Mouse (Mus musculus) CH12.LX (cell line): ENCODE results near the gene Dazap1. TPM values are rescaled to one million over a fixed set of nuclear protein-coding genes. Genes with fewer than 3 reads are reported as not detected.

Experiments
- DNase-seq: peaks from one replicate; pipeline ENCODE4 v3.0.0-alpha.2; 2013; ENCODE audit errors: extremely low read depth
- H3K27ac ChIP-seq: 2 replicates; pipeline ENCODE4 v1.5.1; 2012; ENCODE audit warnings: low read depth, mild to moderate bottlenecking, control low read depth, moderate library complexity; ENCODE audit not compliant: insufficient read depth
- H3K27me3 ChIP-seq: replicated peaks from 2 replicates; pipeline ENCODE3; 2012; ENCODE audit warnings: inconsistent platforms
- H3K36me3 ChIP-seq, 2 experiments: replicated peaks in 1 of 2; 2 replicates each; pipeline versions ENCODE3 to v1.6.1; 2012; ENCODE audit warnings: inconsistent platforms in 1 of 2, low read length in 1 of 2, mild to moderate bottlenecking in 1 of 2, mixed read lengths in 1 of 2, moderate library complexity in 1 of 2; ENCODE audit not compliant: control insufficient read depth in 1 of 2, insufficient read depth in 1 of 2
- H3K4me1 ChIP-seq, 2 experiments: 2 replicates each; pipeline ENCODE4 v1.6.1; 2012; ENCODE audit warnings: inconsistent platforms in 1 of 2, moderate library complexity in 1 of 2; ENCODE audit not compliant: insufficient read depth in 2 of 2, control insufficient read depth in 1 of 2
- H3K4me2 ChIP-seq: 2 replicates; pipeline ENCODE4 v1.6.1; 2012; ENCODE audit warnings: low read depth, mild to moderate bottlenecking, control low read depth; ENCODE audit not compliant: poor library complexity, insufficient read depth, severe bottlenecking
- H3K4me3 ChIP-seq, 3 experiments: fragments of 150-350 bp in 1 of 3; sonication (generic) in 1 of 3; replicated peaks in 1 of 3; 2 replicates each; pipeline versions ENCODE3 to v1.5.1; 2011 to 2012; ENCODE audit warnings: low read depth in 2 of 3, low read length in 2 of 3, mild to moderate bottlenecking in 2 of 3, moderate library complexity in 2 of 3, control low read depth in 1 of 3, improper control_type of control experiment in 1 of 3, inconsistent platforms in 1 of 3, mixed read lengths in 1 of 3; ENCODE audit not compliant: poor library complexity in 1 of 3
- H3K79me2 ChIP-seq: replicated peaks from 2 replicates; pipeline ENCODE4 v1.6.1; 2012; ENCODE audit warnings: mild to moderate bottlenecking, moderate library complexity; ENCODE audit not compliant: control insufficient read depth, poor library complexity, insufficient read depth, severe bottlenecking; ENCODE audit errors: extremely low read depth
- H3K9ac ChIP-seq: 2 replicates; pipeline ENCODE4 v1.6.1; 2012; ENCODE audit warnings: low read depth, mild to moderate bottlenecking, control low read depth, moderate library complexity; ENCODE audit not compliant: insufficient read depth
- H3K9me3 ChIP-seq: replicated peaks from 2 replicates; pipeline ENCODE3; 2012; ENCODE audit warnings: low read length, inconsistent platforms, mixed read lengths
- BHLHE40 ChIP-seq: IDR thresholded peaks from 2 replicates; pipeline ENCODE4 v1.6.1; 2011; ENCODE audit warnings: mild to moderate bottlenecking, low read depth, low read length, improper control_type of control experiment
- CTCF ChIP-seq, 2 experiments: IDR thresholded peaks in 1 of 2; conservative IDR thresholded peaks in 1 of 2; 2 replicates each; pipeline ENCODE4 v1.5.1; 2011 to 2012; ENCODE audit warnings: low read depth in 2 of 2, low read length in 2 of 2, improper control_type of control experiment in 1 of 2, inconsistent platforms in 1 of 2, mild to moderate bottlenecking in 1 of 2, moderate library complexity in 1 of 2
- E2F4 ChIP-seq: IDR thresholded peaks from 2 replicates; pipeline ENCODE4 v1.6.1; 2011; ENCODE audit warnings: low read depth, low read length, improper control_type of control experiment; ENCODE audit not compliant: insufficient replicate concordance
- ELF1 ChIP-seq: IDR thresholded peaks from 2 replicates; pipeline ENCODE4 v1.6.1; 2014; ENCODE audit warnings: low read depth, mild to moderate bottlenecking, inconsistent platforms, low read length, improper control_type of control experiment
- MAFK ChIP-seq: IDR thresholded peaks from 2 replicates; pipeline ENCODE4 v1.6.1; 2011; ENCODE audit warnings: low read length, improper control_type of control experiment; ENCODE audit not compliant: insufficient replicate concordance
- MYC ChIP-seq: IDR thresholded peaks from 2 replicates; pipeline ENCODE4 v1.6.1; 2011; ENCODE audit warnings: low read depth, mild to moderate bottlenecking, improper control_type of control experiment, low read length
- POLR2A ChIP-seq: IDR thresholded peaks from 2 replicates; pipeline ENCODE4 v1.6.1; 2011; ENCODE audit warnings: low read depth, mild to moderate bottlenecking, improper control_type of control experiment, low read length
- RCOR1 ChIP-seq: conservative IDR thresholded peaks from 2 replicates; pipeline ENCODE4 v1.6.1; 2012; ENCODE audit warnings: low read depth, mild to moderate bottlenecking, inconsistent platforms, low read length, improper control_type of control experiment
- TCF12 ChIP-seq: IDR thresholded peaks from 2 replicates; pipeline ENCODE4 v1.6.1; 2014; ENCODE audit warnings: low read depth, mild to moderate bottlenecking, inconsistent platforms, low read length, improper control_type of control experiment
- ZKSCAN1 ChIP-seq: IDR thresholded peaks from 2 replicates; pipeline ENCODE4 v1.6.1; 2012; ENCODE audit warnings: low read depth, inconsistent platforms, low read length, improper control_type of control experiment, borderline replicate concordance
- ZNF384 ChIP-seq: IDR thresholded peaks from 2 replicates; pipeline ENCODE4 v1.6.1; 2012; ENCODE audit warnings: low read depth, low read length, improper control_type of control experiment, inconsistent platforms
- dilution Hi-C: fragments of 300-500 bp; cut with MboI; formaldehyde crosslinking; loops from 2 replicates; pipeline ENCODE4 v1.14.3; 2020; ENCODE audit warnings: low sequenced_read_pairs; ENCODE audit not compliant: extremely low pct_unique_long_range_greater_than_20kb, extremely low pct_ligation_motif_present
- in situ Hi-C: fragments of 300-500 bp; cut with MboI; formaldehyde crosslinking; loops from 3 replicates; pipeline ENCODE4 v1.14.3; 2019; ENCODE audit warnings: low sequenced_read_pairs, low pct_ligation_motif_present, low pct_unique_long_range_greater_than_20kb, mixed read lengths
- polyA plus RNA-seq: library from polyadenylated mRNA; unstranded; fragments of >175 nt; gene quantifications from 2 replicates; pipeline ENCODE4 v1.2.1, GENCODE M21; 2012; ENCODE audit warnings: low read depth; ENCODE audit not compliant: insufficient read length
- total RNA-seq, 2 experiments: library from RNA; depleted of rRNA; stranded (reverse); fragments of 300-350 nt in 1 of 2; fragments of >200 nt in 1 of 2; gene quantifications; 2 replicates each; pipeline ENCODE4 v1.2.3; 2012 to 2014

Gene Dazap1
- total and polyA plus RNA-seq, 3 experiments, result 162 to 236 (median 187) TPM

GRCm38 (mm10) chr10:80321014-80321669 lies 59.9 kb downstream of the Dazap1 start:
- Histone ChIP-seq H3K9me3 (no peaks in the 10 kb centered on the region), H3K9ac (peak overlapping the region; percentile 56), H3K4me3 (peak overlapping the region; percentile 76 to 96 (median 95)), H3K4me2 (peak overlapping the region; percentile 11), H3K79me2 (peaks cover 13% of the 10 kb centered on the region), H3K36me3 (peaks cover 20 to 34% of the 10 kb centered on the region in 2 experiments), H3K27ac (peak overlapping the region; percentile 81), H3K4me1 (peaks cover 43 to 48% of the 10 kb centered on the region in 2 experiments), H3K27me3 (peaks cover 17% of the 10 kb centered on the region)
- dilution Hi-C loops (no loop called here), in situ Hi-C loops (no loop called here)
- no peak for TF ChIP-seq E2F4
- TF ChIP-seq ZNF384, result peak; percentile 97
- TF ChIP-seq ELF1, result 0 out of 2 replicates have a peak, but pooled peaks have one; percentile 6
- peak; percentile 50 for DNase-seq

GRCm38 (mm10) chr10:80321670-80322581 lies 60.6 kb downstream of the Dazap1 start:
- in situ Hi-C loops (no loop called here), dilution Hi-C loops (no loop called here)
- Histone ChIP-seq H3K4me1 (peaks cover 42% of the 10 kb centered on the region in 2 experiments), H3K27ac (peak overlapping the region; percentile 81), H3K9ac (no peak overlapping the region), H3K4me3 (peak overlapping the region; percentile 12 to 96 (median 95)), H3K36me3 (peaks cover 20 to 26% of the 10 kb centered on the region in 2 experiments), H3K79me2 (peaks cover 13% of the 10 kb centered on the region), H3K27me3 (peaks cover 20% of the 10 kb centered on the region), H3K9me3 (no peaks in the 10 kb centered on the region), H3K4me2 (peak overlapping the region; percentile 53; the same call in 1 of the 2 replicates)
- TF ChIP-seq ZKSCAN1 (peak; percentile 93), CTCF (conservative IDR thresholded peaks at IDR 0.05 in 1 of 2, IDR thresholded peaks at IDR 0.05 in 1 of 2; ENCODE audit: low read depth in 2 of 2, low read length in 2 of 2) (no peak), TCF12 (no peak), MAFK (no peak), RCOR1 (no peak), ELF1 (no peak)
- no peak for DNase-seq

- peaks cover 33 to 34% of the 10 kb centered on the region in 2 experiments for H3K4me1 ChIP-seq
- no peak for DNase-seq
- dilution Hi-C loops, result no loop called here
These were observed 61.5 kb downstream of the Dazap1 start for GRCm38 (mm10) chr10:80322811-80323211.

More at GRCm38 (mm10) chr10:80322811-80323211, 61.5 kb downstream of the Dazap1 start:
- peaks cover 28% of the 10 kb centered on the region for H3K27me3 ChIP-seq
- H3K79me2 ChIP-seq, result peaks cover 13% of the 10 kb centered on the region
- peak overlapping the region; percentile 8; the same call in 1 of the 2 replicates for H3K9ac ChIP-seq
- peak overlapping the region in 2 of 3 experiments; percentile 53 to 79 for H3K4me3 ChIP-seq
- H3K9me3 ChIP-seq, result no peaks in the 10 kb centered on the region
- peaks cover 13 to 17% of the 10 kb centered on the region in 2 experiments for H3K36me3 ChIP-seq
- in situ Hi-C loops, result no loop called here
- peak overlapping the region; percentile 0; the same call in 1 of the 2 replicates for H3K27ac ChIP-seq
- peak overlapping the region; percentile 53 for H3K4me2 ChIP-seq
- no peak for TF ChIP-seq POLR2A
- TF ChIP-seq MYC, result peak; percentile 22; the same call in 1 of the 2 replicates
- TF ChIP-seq BHLHE40, result peak; percentile 84
